Mouse (Mus musculus) heart, embryonic 16.5 days (tissue): ENCODE results near the gene Wdsub1. TPM values are rescaled to one million over a fixed set of nuclear protein-coding genes. Genes with fewer than 3 reads are reported as not detected.
"Not testable (repeated sequence)": the region's sequence is repeated elsewhere in the genome, so short reads cannot be mapped to it uniquely, and the experiment has no call there.

Experiments
- ATAC-seq: fragments of 200-750 bp; cut with Nextera tagmentation; replicated peaks from 2 replicates; pipeline ENCODE4 v1.8.0; 2017; ENCODE audit warnings: moderate number of reproducible peaks; ENCODE audit not compliant: insufficient read depth, low FRiP score; ENCODE audit errors: extremely low read depth
- H3K27ac ChIP-seq: fragments of 300-500 bp; sonication (generic); 2 replicates; pipeline ENCODE4 v1.5.1; 2014; ENCODE audit warnings: mild to moderate bottlenecking, low read length, control low read depth, moderate library complexity
- H3K27me3 ChIP-seq: fragments of 300-500 bp; sonication (generic); 2 replicates; pipeline ENCODE4 v1.6.1; 2014; ENCODE audit warnings: low read length, mixed read lengths; ENCODE audit not compliant: control insufficient read depth, insufficient read depth
- H3K36me3 ChIP-seq: fragments of 300-500 bp; sonication (generic); 2 replicates; pipeline ENCODE4 v1.6.1; 2014; ENCODE audit not compliant: control insufficient read depth, insufficient read depth
- H3K4me1 ChIP-seq: fragments of 300-500 bp; sonication (generic); 2 replicates; pipeline ENCODE4 v1.6.1; 2014; ENCODE audit warnings: low read length, mixed read lengths; ENCODE audit not compliant: control insufficient read depth, insufficient read depth
- H3K4me2 ChIP-seq: fragments of 300-500 bp; sonication (generic); 2 replicates; pipeline ENCODE4 v1.6.1; 2014; ENCODE audit warnings: low read depth, mild to moderate bottlenecking, control low read depth, low read length
- H3K4me3 ChIP-seq: fragments of 300-500 bp; sonication (generic); 2 replicates; pipeline ENCODE4 v1.5.1; 2014; ENCODE audit warnings: mild to moderate bottlenecking, control low read depth, low read length
- H3K9ac ChIP-seq: fragments of 300-500 bp; sonication (generic); 2 replicates; pipeline ENCODE4 v1.6.1; 2014; ENCODE audit warnings: low read length, control low read depth
- H3K9me3 ChIP-seq: fragments of 300-500 bp; sonication (generic); replicated peaks from 2 replicates; pipeline ENCODE4 v1.6.1; 2016; ENCODE audit warnings: low read length; ENCODE audit not compliant: control insufficient read depth
- WGBS: fragments of 180-500 bp; shearing (Covaris S2); extraction: QIAGEN DNeasy Blood & Tissue Kit; methylation state at CpG from one replicate; pipeline ENCODE4 v1.1.7; 2014; 5-methylcytosine and 5-hydroxymethylcytosine counted together
- polyA plus RNA-seq: library from polyadenylated mRNA; unstranded; fragments of >200 nt; fragmentation: Nextera tagmentation; extraction: Ambion mirVana; gene quantifications from 2 replicates; pipeline ENCODE4 v1.2.1, GENCODE M21; 2015

The Wdsub1 gene
- polyA plus RNA-seq, 1 experiment from 2014 or later = 44.6 TPM

DNA sequence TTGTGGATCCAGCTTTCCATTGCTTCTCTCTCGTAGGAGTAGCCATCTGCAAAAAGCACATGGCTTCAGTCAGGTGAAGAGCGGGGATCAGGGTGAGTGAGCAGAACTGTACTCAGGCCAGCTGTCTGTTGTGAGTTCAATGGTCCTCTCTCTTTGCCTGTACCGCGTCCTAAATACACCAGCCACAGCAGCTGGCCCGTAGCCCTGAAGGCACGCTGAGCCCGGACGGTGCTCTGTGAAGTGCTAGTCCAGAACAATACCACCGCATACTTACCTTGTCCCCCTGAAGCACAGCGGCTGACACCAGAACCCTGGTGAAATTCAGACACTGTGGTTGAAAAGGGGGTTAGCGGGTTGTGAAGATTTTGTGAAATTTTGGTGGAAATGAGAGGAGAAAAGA, 29.5 kb downstream of the Wdsub1 start:
- Histone ChIP-seq H3K27ac (no peak overlapping the region), H3K4me2 (no peak overlapping the region), H3K4me1 (no peaks in the 10 kb centered on the region), H3K4me3 (no peak overlapping the region), H3K9ac (no peak overlapping the region), H3K9me3 (no peaks in the 10 kb centered on the region), H3K27me3 (no peaks in the 10 kb centered on the region), H3K36me3 (peaks cover 16% of the 10 kb centered on the region)
- ATAC-seq = no peak
- WGBS = 88% methylated on average over 11 of the region's 11 CpGs

DNA sequence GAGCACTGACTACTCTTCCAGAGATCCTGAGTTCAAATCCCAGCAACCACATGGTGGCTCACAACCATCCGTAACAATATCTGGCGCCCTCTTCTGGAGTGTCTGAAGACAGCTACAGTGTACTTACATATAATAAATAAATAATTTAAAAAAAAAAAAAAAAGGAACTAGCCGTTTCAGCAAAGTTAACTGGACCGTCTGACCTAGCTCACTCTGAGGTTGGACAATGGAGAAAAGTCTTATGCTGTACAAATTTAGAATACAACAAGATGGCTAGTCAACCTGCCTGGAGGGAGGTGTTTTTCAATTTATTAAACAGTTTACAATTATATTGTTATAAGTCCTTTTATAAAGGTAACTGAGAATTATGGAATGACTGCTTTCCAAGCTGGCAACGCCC, 30.5 kb downstream of the Wdsub1 start:
- not testable (repeated sequence) for H3K36me3 ChIP-seq, H3K4me3 ChIP-seq, H3K4me2 ChIP-seq, ATAC-seq, H3K27ac ChIP-seq, H3K9ac ChIP-seq, H3K27me3 ChIP-seq, H3K4me1 ChIP-seq, H3K9me3 ChIP-seq
- WGBS = 83% methylated on average over 3 of the region's 5 CpGs

DNA sequence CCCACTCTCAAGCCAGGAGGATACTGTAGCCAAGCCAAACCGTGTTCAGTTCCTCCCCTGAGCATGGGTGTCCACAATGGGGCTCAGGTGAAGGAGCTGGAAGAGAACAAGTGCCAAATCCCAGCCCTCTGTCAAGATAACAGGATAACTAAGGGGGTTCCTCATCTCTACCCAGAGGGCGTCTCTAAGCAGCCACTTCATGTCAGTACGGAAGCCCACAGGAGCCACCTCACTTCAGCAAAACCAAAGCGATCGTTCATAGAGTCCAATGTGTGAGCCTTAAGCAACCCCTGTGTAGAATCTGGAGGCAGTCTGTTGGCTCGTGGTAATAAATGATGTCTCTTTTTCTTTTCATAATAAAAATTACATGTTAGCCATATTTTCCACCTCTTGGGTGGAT, 38.5 kb downstream of the Wdsub1 start:
- Histone ChIP-seq H3K27me3 (no peaks in the 10 kb centered on the region), H3K4me1 (peaks cover 23% of the 10 kb centered on the region), H3K27ac (no peak overlapping the region), H3K4me2 (no peak overlapping the region), H3K9ac (no peak overlapping the region), H3K36me3 (peaks cover 36% of the 10 kb centered on the region), H3K9me3 (no peaks in the 10 kb centered on the region), H3K4me3 (no peak overlapping the region)
- no peak for ATAC-seq
- 84% methylated on average over 6 of the region's 6 CpGs for WGBS

DNA sequence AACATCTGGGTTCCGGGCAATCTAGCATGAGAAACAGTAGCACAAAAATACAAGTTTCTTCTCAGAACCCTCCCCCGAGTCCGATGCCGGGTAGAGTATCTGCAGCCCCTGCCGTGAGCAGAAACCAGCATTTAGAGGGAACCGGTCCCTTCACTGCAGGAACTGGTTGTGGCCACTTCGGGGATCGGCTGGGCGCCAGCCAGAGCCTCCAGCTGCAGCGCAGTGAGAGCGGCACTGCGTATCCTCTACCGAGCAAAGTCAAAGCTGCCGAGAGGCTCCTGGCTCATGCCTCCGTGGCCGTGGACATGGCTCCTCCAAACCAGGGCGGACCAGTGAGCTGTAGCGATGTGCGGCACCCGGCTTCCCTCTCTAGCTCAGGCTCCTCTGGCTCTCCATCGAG, 39.2 kb downstream of the Wdsub1 start:
- peaks cover 23% of the 10 kb centered on the region for H3K4me1 ChIP-seq
- 87% methylated on average over 21 of the region's 21 CpGs for WGBS
- no peak overlapping the region for H3K9ac ChIP-seq
- no peak overlapping the region for H3K4me3 ChIP-seq
- H3K27me3 ChIP-seq = no peaks in the 10 kb centered on the region
- no peaks in the 10 kb centered on the region for H3K9me3 ChIP-seq
- peaks cover 37% of the 10 kb centered on the region for H3K36me3 ChIP-seq
- H3K4me2 ChIP-seq = no peak overlapping the region
- no peak for ATAC-seq
- no peak overlapping the region for H3K27ac ChIP-seq

DNA sequence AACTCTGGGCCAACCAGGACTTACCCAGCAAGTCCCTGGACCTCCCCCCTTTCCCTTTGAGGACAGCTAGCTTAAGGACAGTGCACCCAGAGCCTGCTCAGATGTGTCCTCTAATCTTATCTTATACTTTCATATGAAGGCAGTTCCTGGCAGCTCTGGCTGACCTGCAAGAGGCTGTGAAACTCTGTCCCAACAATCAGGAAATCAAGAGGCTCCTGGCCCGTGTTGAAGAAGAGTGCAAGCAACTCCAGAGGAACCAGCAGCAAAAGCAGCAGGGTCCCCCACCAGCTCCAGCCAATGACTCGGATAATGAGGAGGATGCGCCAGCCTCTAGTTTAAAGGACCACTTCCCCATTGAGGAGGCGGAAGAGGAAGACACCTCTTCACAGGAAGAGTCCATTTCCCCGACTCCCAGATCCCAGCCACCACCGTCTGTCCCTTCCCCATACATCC, 39.8 kb downstream of the Wdsub1 start:
- peak overlapping the region; percentile 35; the same call in 1 of the 2 replicates for H3K27ac ChIP-seq
- 66% methylated on average over 6 of the region's 6 CpGs for WGBS
- ATAC-seq = no peak
- no peaks in the 10 kb centered on the region for H3K9me3 ChIP-seq
- H3K4me1 ChIP-seq = peaks cover 23% of the 10 kb centered on the region
- no peaks in the 10 kb centered on the region for H3K27me3 ChIP-seq
- no peak overlapping the region for H3K4me2 ChIP-seq
- H3K4me3 ChIP-seq = no peak overlapping the region
- peak overlapping the region; percentile 11; the same call in 1 of the 2 replicates for H3K9ac ChIP-seq
- peaks cover 42% of the 10 kb centered on the region for H3K36me3 ChIP-seq

DNA sequence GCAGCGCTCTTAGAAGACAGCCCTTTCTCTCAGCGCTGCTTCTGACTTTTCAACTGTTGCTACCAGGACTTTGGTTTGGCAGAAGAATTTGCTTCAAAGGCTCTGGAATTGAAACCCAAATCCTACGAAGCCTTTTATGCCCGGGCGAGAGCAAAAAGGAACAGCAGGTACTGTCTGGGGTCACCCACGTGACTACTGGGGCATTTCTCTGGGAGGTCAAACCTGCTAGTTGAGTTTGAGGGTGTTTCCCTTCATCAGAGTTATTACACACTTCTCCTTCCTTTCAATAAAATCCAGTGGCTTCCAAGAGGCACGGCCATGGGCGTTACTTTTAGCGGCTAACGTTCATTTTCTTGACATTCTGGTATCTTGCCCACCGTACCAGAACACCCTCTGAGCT, 40.4 kb downstream of the Wdsub1 start:
- H3K27me3 ChIP-seq = no peaks in the 10 kb centered on the region
- H3K36me3 ChIP-seq = peaks cover 48% of the 10 kb centered on the region
- H3K27ac ChIP-seq = peak overlapping the region; percentile 35; the same call in 1 of the 2 replicates
- 89% methylated on average over 11 of the region's 11 CpGs for WGBS
- H3K4me2 ChIP-seq = no peak overlapping the region
- peaks cover 23% of the 10 kb centered on the region for H3K4me1 ChIP-seq
- H3K9ac ChIP-seq = no peak overlapping the region; the same call in 1 of the 2 replicates
- no peak overlapping the region for H3K4me3 ChIP-seq
- no peaks in the 10 kb centered on the region for H3K9me3 ChIP-seq
- no peak for ATAC-seq

DNA sequence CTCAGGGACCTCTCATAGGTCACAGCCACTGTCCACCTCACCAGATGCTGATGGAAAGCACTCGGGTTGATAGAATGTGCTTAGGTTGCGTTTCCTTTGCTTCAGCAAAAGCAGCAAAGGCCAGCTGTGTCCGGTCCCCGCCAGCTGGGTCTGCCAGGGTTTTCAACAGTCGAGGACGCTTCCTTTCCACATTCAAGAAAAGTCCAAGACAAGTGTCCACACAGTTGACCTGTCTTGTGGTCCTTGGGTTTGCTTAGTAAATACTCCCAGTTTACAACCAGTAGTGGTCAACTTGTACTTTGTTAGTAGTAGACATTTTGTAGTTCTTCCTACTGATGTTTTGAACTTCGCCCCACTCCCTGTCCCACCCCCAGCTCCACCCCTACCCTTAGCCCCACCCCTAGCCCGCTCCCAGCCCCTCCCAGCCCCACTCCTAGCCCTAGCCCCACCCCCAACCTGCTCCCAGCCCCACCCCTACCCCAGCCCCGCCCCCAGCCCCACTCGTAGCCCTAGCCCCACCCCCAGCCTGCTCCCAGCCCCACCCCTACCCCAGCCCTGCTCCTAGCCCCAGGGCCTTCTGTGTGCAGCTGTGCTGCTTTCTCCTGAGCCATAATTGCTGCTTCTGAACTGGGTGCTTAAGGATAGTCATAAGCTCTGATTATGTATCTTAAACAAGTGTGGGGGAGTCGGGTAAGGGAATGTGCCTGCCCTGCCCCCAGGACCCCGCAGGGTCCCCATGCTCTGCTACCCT, 41.0 kb downstream of the Wdsub1 start:
- Histone ChIP-seq H3K36me3 (peaks cover 54% of the 10 kb centered on the region), H3K27ac (peak overlapping the region; percentile 25), H3K4me1 (peaks cover 23% of the 10 kb centered on the region), H3K9ac (no peak overlapping the region), H3K9me3 (no peaks in the 10 kb centered on the region), H3K4me3 (no peak overlapping the region), H3K27me3 (no peaks in the 10 kb centered on the region), H3K4me2 (no peak overlapping the region)
- no peak; the same call in 1 of the 2 replicates for ATAC-seq
- WGBS = 57% methylated on average over 12 of the region's 12 CpGs

DNA sequence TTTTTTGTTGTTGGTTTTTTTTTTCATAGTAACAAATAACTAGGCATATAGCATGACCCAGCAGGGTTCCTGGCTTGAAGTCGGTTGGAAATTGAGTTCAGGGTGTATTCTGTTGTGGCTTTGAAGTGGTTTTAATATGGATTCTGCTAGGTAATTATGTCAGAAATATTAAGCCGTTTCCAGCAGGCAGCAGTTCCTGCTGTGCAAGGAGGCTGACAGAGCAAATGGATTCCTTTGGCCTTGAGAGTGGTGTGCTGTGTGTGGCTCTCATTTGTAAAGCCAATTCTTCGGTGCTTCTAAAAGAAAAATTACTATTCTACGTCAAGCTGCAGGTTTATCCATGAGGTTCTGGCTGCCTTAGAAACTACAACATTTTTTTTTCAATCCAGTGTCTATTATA, 42.2 kb downstream of the Wdsub1 start:
- H3K4me3 ChIP-seq = no peak overlapping the region
- no peak overlapping the region for H3K9ac ChIP-seq
- WGBS = 82% methylated on average over 4 of the region's 4 CpGs
- peaks cover 23% of the 10 kb centered on the region for H3K4me1 ChIP-seq
- no peaks in the 10 kb centered on the region for H3K9me3 ChIP-seq
- H3K4me2 ChIP-seq = no peak overlapping the region
- no peaks in the 10 kb centered on the region for H3K27me3 ChIP-seq
- H3K36me3 ChIP-seq = peaks cover 59% of the 10 kb centered on the region
- no peak for ATAC-seq
- H3K27ac ChIP-seq = no peak overlapping the region

DNA sequence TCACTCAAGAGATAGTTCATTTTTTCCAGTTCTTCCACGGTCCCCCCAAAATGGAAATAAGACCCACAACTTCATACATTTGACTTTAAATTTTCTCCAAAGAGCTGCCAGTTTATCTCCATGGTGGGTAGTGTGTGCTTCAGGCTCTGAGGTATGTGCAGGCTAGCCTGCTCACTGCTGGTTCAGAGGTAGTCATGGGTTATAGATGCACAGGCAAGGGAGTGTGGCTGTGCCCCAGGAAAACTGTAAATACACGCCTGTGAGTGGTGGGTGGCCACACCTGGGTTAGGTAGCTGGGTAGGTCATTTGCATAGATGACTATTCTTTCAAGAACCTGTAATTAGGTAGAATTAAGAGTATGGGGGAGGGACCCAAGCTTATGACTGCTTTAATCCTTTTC, 42.6 kb downstream of the Wdsub1 start:
- H3K4me1 ChIP-seq = peaks cover 20% of the 10 kb centered on the region
- H3K9me3 ChIP-seq = no peaks in the 10 kb centered on the region
- ATAC-seq = no peak
- no peak overlapping the region for H3K27ac ChIP-seq
- H3K9ac ChIP-seq = no peak overlapping the region
- H3K4me3 ChIP-seq = no peak overlapping the region
- no peak overlapping the region for H3K4me2 ChIP-seq
- no peaks in the 10 kb centered on the region for H3K27me3 ChIP-seq
- WGBS = 84% methylated on average over 2 of the region's 2 CpGs
- peaks cover 63% of the 10 kb centered on the region for H3K36me3 ChIP-seq
